Mouse (Mus musculus): ENCODE measurements around the gene Ints6.
"Not testable (repeated sequence)": the region's sequence is repeated elsewhere in the genome, so short reads cannot be mapped to it uniquely, and the experiment has no call there.

The Ints6 gene

GRCm38 (mm10) chr14:62755095-62755640, 5.8 kb downstream of the Ints6 start:
- DNase-seq (ENCODE audit: low read depth, low spot score) = no peak

GRCm38 (mm10) chr14:62751479-62751878, 9.5 kb downstream of the Ints6 start:
- no peak for DNase-seq (ENCODE audit: low read depth, low spot score)

GRCm38 (mm10) chr14:62735646-62736045, 25.3 kb downstream of the Ints6 start:
- no peak for DNase-seq (ENCODE audit: low read depth, low spot score)

- DNase-seq (ENCODE audit: low read depth, low spot score) = no peak
Measured at GRCm38 (mm10) chr14:62733666-62734065, 27.3 kb downstream of the Ints6 start.

GRCm38 (mm10) chr14:62731902-62732301, 29.1 kb downstream of the Ints6 start:
- DNase-seq (ENCODE audit: low read depth, low spot score) = no peak

DNA sequence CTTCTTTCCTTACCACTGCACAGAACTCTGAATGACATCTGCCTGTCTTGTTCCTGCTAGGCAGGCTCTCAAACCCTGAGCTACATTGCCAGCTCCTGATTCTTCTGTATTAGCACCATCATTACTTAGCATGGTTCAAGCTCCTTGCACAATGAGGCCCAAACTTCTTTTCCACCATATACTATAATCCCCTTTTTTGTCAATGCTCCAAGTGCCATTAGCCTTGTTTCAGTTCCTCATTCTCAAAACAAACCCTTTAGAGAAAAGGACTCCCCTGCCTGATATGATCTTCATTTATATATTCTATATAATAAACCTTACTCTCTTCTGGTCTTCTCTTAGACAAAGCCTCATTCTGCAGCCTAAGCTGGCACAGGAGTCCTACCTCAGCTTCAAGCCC, 36.4 kb downstream of the Ints6 start:
- no peak for DNase-seq (ENCODE audit: low read depth, low spot score)

DNA sequence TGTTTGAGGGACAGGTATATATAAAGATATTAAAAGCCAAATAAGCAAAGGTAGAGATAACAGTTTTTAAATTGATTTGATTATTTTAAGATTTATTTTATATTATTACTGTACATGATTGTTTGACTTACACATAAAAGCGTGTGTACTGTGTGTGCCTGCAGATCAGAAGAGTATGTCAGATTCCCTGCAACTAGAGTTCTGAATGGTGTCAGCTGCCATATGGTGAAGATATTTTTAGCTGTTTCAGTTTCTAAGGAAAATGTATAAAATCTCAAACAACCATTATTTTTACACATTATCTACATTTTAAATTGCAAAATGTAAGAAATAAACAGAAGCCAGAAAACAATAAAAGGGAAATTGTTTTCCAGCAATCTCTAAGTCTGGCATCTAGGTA, 39.3 kb downstream of the Ints6 start:
- DNase-seq (ENCODE audit: low read depth, low spot score) = no peak

DNA sequence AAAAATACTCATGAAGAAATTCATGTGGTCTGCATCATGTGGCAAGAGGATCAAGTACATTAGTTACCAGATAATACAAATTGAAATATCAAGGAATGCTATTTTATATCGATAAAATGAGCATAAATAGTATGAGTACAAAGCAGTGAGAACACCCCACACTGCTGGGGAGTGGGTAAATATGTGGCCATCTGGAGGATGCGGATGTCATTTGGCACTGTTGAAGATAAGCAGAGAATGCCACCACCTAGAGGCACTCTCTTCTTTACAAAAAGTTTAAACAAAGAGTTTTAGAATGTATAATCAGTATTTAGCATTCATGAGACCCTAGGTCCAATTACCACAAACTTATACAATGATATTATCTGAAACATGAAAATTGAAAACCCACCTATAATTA, 42.8 kb downstream of the Ints6 start:
- DNase-seq (ENCODE audit: low read depth, low spot score) = no peak

GRCm38 (mm10) chr14:62673646-62674045, 87.3 kb downstream of the Ints6 start:
- DNase-seq (ENCODE audit: low read depth, low spot score) = no peak

- no peak for DNase-seq (ENCODE audit: low read depth, low spot score)
Measured at GRCm38 (mm10) chr14:62664976-62665673, 95.8 kb downstream of the Ints6 start.

GRCm38 (mm10) chr14:62663367-62663766, 97.6 kb downstream of the Ints6 start, which contains the start of gene Serpine3:
Gene Serpine3, plus strand, starts transcription at chr14:62663667.
- DNase-seq (ENCODE audit: low read depth, low spot score) = no peak

- no peak for DNase-seq (ENCODE audit: low read depth, low spot score)
Measured at GRCm38 (mm10) chr14:62662381-62662780, 98.6 kb downstream of the Ints6 start.

DNA sequence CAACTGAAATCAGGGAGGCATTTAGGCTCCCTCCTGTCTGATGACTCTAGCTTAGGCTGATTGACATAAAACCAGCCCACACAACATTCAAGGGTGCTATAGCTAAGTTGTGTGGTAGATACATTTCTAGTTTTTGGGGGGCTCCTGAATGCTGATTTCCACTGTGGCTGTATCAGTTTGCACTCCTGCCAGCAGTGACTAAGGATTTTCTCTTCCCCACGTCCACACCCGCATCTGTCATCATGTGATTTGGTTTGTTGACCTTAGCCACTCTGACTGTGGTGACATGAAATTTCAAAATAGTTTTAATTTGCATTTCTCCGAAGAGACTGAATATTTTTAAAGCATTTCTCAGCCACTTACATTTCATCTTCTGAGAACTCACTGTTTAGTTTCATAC, 103.5 kb downstream of the Ints6 start:
- DNase-seq (ENCODE audit: low read depth, low spot score) = no peak

DNA sequence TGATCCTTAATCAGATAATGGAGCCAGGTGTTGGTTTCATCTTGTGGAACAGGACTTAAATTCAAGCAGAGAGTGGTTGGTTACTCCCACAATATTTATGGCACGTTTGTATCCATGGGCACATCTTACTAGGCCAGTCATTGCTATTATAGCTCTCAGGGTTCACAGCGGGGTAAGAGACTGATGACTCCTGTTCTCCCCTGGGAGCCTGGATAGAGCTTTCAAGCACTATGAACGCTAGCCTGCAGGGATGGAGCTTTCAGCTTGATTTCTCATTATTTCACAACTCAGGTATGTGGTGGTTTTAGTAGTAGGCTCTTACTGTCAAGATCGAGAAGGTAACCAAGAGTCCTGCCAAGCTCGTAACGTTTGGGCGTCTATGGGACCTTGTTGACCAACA, 105.0 kb downstream of the Ints6 start:
- DNase-seq (ENCODE audit: low read depth, low spot score) = no peak

GRCm38 (mm10) chr14:62651771-62652170, 109.2 kb downstream of the Ints6 start:
- no peak for DNase-seq (ENCODE audit: low read depth, low spot score)

- DNase-seq (ENCODE audit: low read depth, low spot score) = no peak
Measured at GRCm38 (mm10) chr14:62650376-62650775, 110.6 kb downstream of the Ints6 start.

GRCm38 (mm10) chr14:62648405-62648804, 112.6 kb downstream of the Ints6 start:
- DNase-seq (ENCODE audit: low read depth, low spot score) = no peak

DNA sequence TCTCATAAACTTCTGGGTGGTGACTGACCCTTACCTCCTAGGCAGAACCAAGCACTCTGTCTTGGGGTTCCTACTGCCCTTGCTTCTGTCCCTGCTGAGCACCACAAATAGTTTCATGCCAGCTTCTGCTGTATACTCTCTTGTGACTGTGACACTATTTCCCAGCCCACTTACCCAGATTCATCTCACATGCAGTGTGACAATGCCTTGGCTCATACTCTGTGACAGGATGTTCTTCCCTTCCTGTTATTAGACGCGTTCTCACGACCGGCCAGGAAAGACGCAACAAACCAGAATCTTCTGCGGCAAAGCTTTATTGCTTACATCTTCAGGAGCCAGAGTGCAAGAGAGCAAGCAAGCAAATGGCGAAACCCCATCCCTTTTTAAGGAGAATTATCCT, 118.6 kb downstream of the Ints6 start:
- not testable (repeated sequence) for DNase-seq (ENCODE audit: low read depth, low spot score)

DNA sequence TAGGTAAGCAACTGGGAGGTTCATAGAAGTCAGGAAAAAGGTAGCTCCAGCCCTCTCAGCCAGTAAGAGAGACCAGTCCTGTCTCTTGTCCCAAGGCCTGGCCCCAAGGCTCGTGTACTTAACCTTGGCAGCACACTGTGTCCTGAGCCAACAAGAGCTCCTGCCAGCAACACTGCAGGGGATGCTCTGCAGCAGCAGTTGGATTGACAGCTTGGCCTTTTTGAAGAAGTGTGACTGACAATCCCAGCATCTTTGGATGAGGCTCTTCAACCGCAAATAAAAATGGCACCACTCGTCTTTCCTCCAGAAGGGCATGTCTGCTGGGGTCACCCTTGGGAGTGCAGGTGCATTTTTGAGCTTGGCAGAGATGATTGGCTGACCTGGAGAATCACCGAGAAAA, 120.6 kb downstream of the Ints6 start:
- DNase-seq (ENCODE audit: low read depth, low spot score) = no peak

- no peak for DNase-seq (ENCODE audit: low read depth, low spot score)
Measured at GRCm38 (mm10) chr14:62639551-62639950, 121.4 kb downstream of the Ints6 start.

DNA sequence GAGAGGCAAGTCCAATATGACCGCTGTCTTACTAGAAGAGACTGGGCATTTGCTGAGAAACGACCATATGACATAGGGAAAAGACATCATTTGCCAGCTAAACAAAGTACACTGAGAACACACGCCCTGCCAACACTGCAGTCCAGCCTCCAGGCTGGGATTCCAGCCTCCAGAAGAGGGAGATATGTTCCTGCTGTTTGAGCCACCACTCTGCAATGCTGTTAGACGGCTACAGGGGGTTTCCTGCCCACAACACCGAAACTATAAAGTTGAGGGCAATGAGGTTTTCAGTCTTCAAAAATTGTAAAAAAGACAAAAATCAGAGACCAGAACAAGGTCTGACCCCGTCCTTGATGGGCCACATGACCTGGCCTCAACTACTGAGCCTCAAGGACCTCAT, 121.9 kb downstream of the Ints6 start:
- DNase-seq (ENCODE audit: low read depth, low spot score) = no peak

DNA sequence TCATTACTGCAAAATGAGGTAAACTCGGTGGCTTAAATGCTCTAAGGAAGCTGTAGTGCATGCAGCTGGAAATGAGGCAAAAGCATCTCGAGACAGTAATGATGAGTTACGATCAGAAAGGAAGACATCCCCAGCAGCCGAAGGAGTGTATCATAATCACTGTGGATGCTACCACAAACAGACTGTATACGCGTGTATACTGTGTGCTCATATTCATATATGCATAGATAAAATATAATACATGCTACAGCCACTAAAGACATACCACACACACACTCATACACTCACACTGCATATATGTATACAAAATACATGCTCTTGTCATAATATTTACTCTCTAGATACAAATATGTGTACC, 122.6 kb downstream of the Ints6 start:
- DNase-seq (ENCODE audit: low read depth, low spot score) = no peak

DNA sequence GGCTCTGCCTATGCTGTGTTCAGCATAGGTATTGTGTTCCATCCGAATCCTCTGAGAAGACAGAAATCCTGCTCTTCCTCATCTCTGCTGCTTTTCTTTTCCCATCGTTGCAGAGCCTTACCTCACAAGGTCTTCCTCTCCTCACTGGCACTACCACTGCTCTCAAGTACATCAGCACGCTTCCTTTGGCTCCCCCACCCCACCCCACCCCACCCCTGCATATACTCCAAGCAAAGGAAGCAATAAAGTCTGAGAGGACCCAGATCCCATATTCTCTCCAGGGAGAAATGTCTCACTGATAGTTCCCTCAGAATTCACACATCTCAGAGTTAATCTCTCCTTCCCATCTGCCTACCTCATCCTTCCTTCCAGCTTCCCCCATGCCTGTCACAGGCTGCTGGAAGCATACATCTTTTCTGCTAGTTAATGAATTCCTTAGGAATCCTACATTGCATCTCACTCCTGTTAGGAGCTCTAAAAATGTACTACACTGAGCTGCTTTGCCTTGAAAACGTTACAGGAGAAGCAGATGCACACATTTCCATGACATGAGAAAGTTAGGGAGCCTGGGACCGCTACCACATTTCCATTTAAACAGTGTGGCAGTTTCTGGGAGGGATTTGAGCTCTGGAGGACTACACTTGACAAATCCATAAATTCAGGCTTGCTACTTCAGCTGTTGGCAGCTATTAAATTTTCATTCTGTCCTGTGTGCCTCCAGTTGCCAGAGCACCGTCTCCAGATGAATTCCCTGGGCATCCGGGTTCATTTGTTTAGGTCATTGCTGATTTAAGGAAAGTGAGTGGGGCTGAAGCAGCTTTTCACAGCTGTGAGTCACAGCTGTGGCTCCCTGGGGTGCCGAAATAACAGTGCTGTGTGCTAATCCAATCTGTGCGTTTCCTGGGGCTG, 123.3 kb downstream of the Ints6 start:
- peak; percentile 34 for DNase-seq (ENCODE audit: low read depth, low spot score)

Data from forelimb bud, embryonic 11.5 days (tissue).